Mouse (Mus musculus) midbrain, embryonic 11.5 days (tissue): ENCODE data around the gene Gm6205. TPM values are rescaled to one million over a fixed set of nuclear protein-coding genes. Genes with fewer than 3 reads are reported as not detected.
"Not testable (repeated sequence)": the region's sequence is repeated elsewhere in the genome, so short reads cannot be mapped to it uniquely, and the experiment has no call there.

ENCODE experiments used
- ATAC-seq: fragments of 200-750 bp; cut with Nextera tagmentation; 2 replicates; pipeline ENCODE4 v1.8.0; 2017; ENCODE audit warnings: moderate TSS enrichment, moderate library complexity; ENCODE audit not compliant: low FRiP score
- DNase-seq: peaks from one replicate; pipeline ENCODE4 v3.0.0; 2015; ENCODE audit warnings: low spot score; ENCODE audit errors: missing footprints
- H3K27ac ChIP-seq: fragments of 300-500 bp; sonication (generic); 2 replicates; pipeline ENCODE4 v1.5.1; 2014; ENCODE audit warnings: low read depth, low read length
- H3K27me3 ChIP-seq: fragments of 300-500 bp; sonication (generic); 2 replicates; pipeline ENCODE4 v1.6.1; 2014; ENCODE audit warnings: mild to moderate bottlenecking, low read length, moderate library complexity, mixed read lengths; ENCODE audit not compliant: control insufficient read depth, insufficient read depth
- H3K36me3 ChIP-seq: fragments of 300-500 bp; sonication (generic); 2 replicates; pipeline ENCODE4 v1.6.1; 2014; ENCODE audit warnings: mild to moderate bottlenecking, low read length, moderate library complexity, mixed read lengths; ENCODE audit not compliant: control insufficient read depth, insufficient read depth
- H3K4me1 ChIP-seq: fragments of 300-500 bp; sonication (generic); 2 replicates; pipeline ENCODE4 v1.6.1; 2014; ENCODE audit warnings: low read length; ENCODE audit not compliant: control insufficient read depth, insufficient read depth
- H3K4me2 ChIP-seq: fragments of 300-500 bp; sonication (generic); 2 replicates; pipeline ENCODE4 v1.6.1; 2014; ENCODE audit warnings: mild to moderate bottlenecking, moderate library complexity
- H3K4me3 ChIP-seq: fragments of 300-500 bp; sonication (generic); 2 replicates; pipeline ENCODE4 v1.5.1; 2014; ENCODE audit warnings: low read depth, low read length
- H3K9ac ChIP-seq: fragments of 300-500 bp; sonication (generic); 2 replicates; pipeline ENCODE4 v1.6.1; 2014; ENCODE audit warnings: low read length
- H3K9me3 ChIP-seq: fragments of 300-500 bp; sonication (generic); 2 replicates; pipeline ENCODE4 v1.6.1; 2016; ENCODE audit warnings: low read length; ENCODE audit not compliant: control insufficient read depth
- WGBS: fragments of 180-500 bp; shearing (Covaris S2); extraction: QIAGEN DNeasy Blood & Tissue Kit; methylation state at CpG from one replicate; pipeline ENCODE4 v1.1.7; 2014; 5-methylcytosine and 5-hydroxymethylcytosine counted together
- polyA plus RNA-seq: library from polyadenylated mRNA; unstranded; fragments of >200 nt; fragmentation: Nextera tagmentation; extraction: Ambion mirVana; gene quantifications from 2 replicates; pipeline ENCODE4 v1.2.1, GENCODE M21; 2014

Gm6205 gene
- not detected in 2 replicates for polyA plus RNA-seq

DNA sequence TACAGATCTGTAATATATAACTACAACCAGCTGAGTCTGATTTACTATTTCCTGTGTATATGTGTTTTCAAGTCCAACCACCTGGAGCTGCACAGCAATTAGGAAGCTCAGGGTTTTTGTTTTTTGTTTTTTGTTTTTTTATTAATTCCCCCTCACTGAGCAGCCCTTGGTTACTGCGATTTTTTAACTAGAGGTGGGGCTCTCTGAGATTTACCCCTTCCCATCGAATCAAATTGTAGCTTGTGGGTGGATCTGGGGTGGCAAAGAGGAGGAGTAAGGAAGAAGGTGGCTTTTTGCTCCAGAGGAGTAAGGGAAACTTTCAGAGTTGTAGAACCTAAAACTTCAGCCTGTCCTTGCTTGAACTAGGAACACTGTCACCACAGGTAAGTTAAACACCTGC, at the start of gene Gm6205:
Gm6205 (plus strand) TSS at position 301 of the 400 bp plus-strand sequence.
- H3K4me1 ChIP-seq, H3K9ac ChIP-seq, H3K4me3 ChIP-seq, ATAC-seq, H3K27ac ChIP-seq, H3K9me3 ChIP-seq, H3K27me3 ChIP-seq, DNase-seq, H3K36me3 ChIP-seq, H3K4me2 ChIP-seq: not testable (repeated sequence)
- no CpG with 5 or more reads among the region's 2 CpGs for WGBS

DNA sequence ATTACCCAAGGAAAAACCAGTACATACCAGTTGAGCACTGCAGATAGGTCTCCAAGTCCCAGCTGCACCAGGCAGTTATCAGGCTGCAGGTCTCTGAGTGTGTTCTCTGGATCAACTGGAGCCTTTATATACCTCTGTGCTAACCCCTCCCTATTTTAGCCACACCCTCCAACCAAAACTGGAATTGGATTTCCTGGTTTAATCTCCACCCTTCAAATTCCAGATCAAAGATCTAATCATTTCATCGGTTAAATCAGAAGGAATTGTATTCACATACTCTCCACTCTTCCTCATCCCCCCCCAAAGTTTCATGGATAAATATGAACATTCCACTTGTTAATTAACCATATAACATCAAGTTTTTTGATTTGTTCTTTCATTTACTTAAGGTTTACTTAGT, 31.9 kb upstream of the Gm6205 start, which contains the start of gene Gm3147:
Gm3147 (minus strand) TSS at position 101 of the 400 bp plus-strand sequence.
- not testable (repeated sequence) for DNase-seq, H3K36me3 ChIP-seq, H3K9ac ChIP-seq, H3K27me3 ChIP-seq, H3K4me2 ChIP-seq, H3K9me3 ChIP-seq, ATAC-seq, H3K27ac ChIP-seq, H3K4me3 ChIP-seq, H3K4me1 ChIP-seq
- WGBS = no CpG with 5 or more reads among the region's 1 CpGs

DNA sequence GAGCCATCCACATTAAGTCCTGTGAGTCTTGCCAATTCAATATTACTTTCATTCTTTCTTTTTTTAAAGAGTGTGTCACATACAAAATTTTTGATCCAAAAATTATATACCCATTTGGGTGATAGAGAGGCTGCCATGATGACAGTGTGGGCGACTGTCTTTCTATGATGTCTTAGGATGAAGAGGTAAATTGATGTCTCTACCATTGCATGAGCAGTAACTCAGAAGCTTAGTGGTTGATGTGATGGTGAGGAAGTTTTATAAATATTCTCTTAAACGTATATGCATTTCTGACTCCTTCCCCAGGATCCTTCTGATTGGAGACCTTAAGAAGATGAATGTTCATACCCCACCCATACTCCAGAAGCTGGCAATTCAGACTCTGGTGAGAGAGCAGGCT, 24.5 kb upstream of the Gm6205 start, which contains the start of gene Gm6509:
Gm6509 (plus strand) TSS at position 301 of the 400 bp plus-strand sequence.
- not testable (repeated sequence) for H3K9ac ChIP-seq, H3K4me1 ChIP-seq, H3K9me3 ChIP-seq, H3K27ac ChIP-seq, H3K4me2 ChIP-seq, H3K27me3 ChIP-seq, H3K36me3 ChIP-seq, ATAC-seq, DNase-seq, H3K4me3 ChIP-seq
- no CpG with 5 or more reads among the region's 2 CpGs for WGBS

Other genes starting within 250 kb of the Gm6205 start
- gene Gm7682, start 202.6 kb upstream of the Gm6205 start, polyA plus RNA-seq = not detected in 2 replicates
- gene Gm3139, start 122.1 kb upstream of the Gm6205 start, polyA plus RNA-seq = not detected in 2 replicates
- gene Gm3147, start 32.0 kb upstream of the Gm6205 start, polyA plus RNA-seq = not detected in 2 replicates
- not detected in 2 replicates for gene Gm6509, start 24.4 kb upstream of the Gm6205 start, polyA plus RNA-seq
- gene Gm3183, start 217.1 kb downstream of the Gm6205 start, polyA plus RNA-seq = not detected in 2 replicates